Mouse (Mus musculus): ENCODE measurements around the gene Fastkd5.
"Not testable (repeated sequence)": the region's sequence is repeated elsewhere in the genome, so short reads cannot be mapped to it uniquely, and the experiment has no call there.

Gene Fastkd5

DNA sequence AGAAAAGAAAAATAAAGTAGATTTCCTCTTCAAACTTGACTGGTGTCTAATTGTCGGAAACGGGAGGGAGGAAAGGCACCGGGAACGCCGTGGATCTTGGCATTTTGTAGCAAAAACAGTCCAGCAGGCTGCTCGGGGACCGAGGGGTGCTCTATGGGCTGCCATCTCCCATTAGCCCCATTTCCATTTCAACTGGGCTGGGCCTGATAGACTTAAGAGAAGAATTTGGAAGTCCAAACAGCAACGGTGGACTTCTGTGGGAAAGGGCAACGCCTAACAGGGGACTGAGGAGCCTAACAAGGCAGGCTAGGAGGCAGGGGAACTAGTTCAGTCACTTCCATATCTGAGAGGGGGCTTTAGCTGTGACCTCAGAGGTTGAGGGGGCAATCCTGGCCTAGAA, 52.8 kb downstream of the Fastkd5 start:
- DNase-seq (ENCODE audit: low spot score in 2 of 2) = no peak

DNA sequence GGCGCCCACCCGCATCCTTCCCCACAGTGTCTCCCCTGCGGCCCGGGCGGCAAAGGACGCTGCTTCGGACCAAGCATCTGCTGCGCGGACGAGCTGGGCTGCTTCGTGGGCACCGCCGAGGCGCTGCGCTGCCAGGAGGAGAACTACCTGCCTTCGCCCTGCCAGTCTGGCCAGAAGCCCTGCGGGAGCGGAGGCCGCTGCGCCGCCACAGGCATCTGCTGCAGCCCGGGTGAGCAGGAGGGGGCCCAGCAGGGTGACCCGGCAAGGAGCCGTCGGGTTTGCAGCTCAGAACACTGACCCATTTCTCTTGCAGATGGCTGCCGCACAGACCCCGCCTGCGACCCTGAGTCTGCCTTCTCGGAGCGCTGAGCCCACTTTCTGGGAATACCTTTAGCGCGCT, 53.3 kb downstream of the Fastkd5 start:
- DNase-seq (ENCODE audit: low spot score in 2 of 2) = not testable (repeated sequence)

DNA sequence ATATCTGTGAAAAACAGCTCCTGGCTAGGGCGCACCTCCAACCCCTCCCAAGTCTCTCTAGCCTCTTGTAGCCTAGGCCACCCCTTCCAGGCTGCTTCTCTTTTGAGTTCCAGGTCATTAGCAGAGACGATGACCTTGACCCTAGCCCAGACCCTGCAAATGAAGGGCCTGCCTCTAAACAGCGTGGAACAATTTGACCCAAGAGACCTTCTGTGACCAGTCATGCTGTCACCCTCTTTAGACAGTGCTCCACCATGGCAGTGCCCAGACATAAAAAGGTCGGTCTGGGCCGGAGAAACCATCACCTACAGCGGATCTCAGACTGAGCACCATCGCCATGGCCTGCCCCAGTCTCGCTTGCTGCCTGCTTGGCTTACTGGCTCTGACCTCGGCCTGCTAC, 54.0 kb downstream of the Fastkd5 start, which contains the start of gene Oxt:
TSS of gene Oxt (plus strand) at position 301 of the 400 bp plus-strand sequence.
- no peak for DNase-seq (ENCODE audit: low spot score in 2 of 2)

DNA sequence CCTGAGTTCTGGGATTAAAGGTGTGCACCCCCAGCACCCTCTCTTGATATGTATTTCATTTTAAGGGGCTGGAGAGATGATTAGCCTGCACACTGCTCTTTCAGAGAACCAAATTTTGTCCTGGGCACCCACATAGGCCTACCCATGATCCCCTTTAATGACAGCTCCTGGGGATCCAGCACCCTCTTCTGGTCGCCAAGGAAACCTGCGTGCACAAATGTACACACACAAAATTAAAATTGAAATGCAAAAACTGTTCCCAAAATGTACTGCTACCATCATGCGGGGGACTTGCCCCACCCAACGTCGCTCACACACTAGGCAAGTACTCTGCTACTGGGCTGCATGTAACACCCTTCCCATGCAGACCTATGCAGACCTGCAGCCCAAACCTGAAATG, 54.9 kb downstream of the Fastkd5 start:
- DNase-seq (ENCODE audit: low spot score in 2 of 2) = no peak

DNA sequence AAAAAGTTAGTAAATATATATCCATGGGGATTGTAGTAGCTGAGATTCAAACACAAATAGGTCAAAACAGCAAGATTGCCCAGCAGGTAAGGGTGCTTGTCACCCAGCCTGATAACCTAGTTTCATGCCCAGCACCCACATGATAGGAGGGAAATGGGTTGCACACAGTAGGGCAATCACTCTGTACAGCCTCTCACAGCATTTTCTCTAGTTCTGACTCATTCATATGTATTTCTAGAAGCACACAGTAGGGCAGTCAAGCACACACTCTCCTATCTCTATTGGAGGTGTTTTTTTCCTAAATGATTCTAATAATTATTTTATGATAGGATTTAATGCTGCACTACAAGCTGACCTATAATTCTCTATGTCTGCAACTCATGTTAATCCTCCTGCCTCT, 59.9 kb downstream of the Fastkd5 start:
- no peak for DNase-seq (ENCODE audit: low spot score in 2 of 2)

DNA sequence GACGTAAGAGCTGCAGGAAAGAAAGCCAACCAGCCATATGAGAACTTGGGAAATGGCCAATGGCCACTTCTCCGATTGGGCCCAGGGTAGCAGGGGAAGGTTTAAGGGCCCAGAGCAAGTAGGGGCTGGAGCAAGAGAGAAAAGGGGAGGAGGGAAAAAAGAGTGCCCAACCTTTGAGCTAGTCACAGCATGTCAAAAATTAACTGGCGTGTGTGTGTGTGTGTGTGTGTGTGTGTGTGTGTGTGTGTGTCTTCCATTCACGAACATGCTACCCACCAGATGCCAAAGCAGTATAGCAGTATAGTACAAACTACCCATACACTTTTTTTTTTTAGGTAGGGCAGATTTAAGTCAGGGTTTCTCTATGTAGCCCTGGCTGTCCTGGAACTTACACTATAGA, 60.9 kb downstream of the Fastkd5 start:
- no peak for DNase-seq (ENCODE audit: low spot score in 2 of 2)

DNA sequence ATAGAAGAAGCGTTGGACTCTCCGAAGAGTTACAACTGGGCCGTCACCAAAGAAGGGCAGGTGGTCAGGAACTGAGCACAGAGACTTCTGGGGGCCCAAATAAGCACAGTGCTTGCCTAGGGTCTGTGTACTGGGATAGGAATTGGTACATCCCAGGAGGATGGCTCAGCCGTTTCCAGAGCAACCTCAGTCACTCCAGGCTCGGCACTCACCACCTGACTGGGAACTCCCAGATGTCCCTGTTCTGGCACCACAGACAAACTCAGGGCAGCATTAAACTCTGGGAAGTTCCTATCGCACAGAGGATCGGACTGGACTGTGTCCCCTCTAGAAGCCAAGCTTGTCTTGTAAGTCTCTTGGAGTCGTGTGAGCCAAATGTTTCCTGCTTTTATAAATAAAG, 64.8 kb downstream of the Fastkd5 start:
- DNase-seq (ENCODE audit: low spot score in 2 of 2) = no peak

DNA sequence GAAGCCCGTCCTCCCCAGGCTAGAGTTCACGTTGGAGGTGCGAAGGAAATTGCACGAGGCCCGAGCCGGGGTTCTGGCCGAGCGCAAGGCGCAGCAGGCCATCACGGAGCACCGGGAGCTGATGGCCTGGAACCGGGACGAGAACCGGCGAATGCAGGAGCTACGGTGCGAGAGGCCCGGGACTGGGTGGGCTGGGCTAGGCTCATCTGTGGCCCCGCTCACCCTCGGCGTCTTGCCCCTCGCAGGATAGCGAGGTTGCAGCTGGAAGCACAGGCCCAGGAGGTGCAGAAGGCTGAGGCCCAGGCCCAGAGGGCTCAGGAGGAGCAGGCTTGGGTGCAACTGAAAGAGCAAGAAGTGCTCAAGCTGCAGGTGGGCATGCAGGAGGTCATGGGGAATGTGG, 65.8 kb downstream of the Fastkd5 start:
- peak; percentile 23 to 28 for DNase-seq (ENCODE audit: low spot score in 2 of 2)

Data from frontal cortex, postnatal 25 days (tissue).